Mouse (Mus musculus): ENCODE measurements around the gene Vps53. TPM values are rescaled to one million over a fixed set of nuclear protein-coding genes. Genes with fewer than 3 reads are reported as not detected.
A peak's percentile ranks its signal among the peaks of the same experiment; 100 is the strongest.

The Vps53 gene
- total RNA-seq, 1 experiment from 2014 or later, result 55.1 TPM

DNA sequence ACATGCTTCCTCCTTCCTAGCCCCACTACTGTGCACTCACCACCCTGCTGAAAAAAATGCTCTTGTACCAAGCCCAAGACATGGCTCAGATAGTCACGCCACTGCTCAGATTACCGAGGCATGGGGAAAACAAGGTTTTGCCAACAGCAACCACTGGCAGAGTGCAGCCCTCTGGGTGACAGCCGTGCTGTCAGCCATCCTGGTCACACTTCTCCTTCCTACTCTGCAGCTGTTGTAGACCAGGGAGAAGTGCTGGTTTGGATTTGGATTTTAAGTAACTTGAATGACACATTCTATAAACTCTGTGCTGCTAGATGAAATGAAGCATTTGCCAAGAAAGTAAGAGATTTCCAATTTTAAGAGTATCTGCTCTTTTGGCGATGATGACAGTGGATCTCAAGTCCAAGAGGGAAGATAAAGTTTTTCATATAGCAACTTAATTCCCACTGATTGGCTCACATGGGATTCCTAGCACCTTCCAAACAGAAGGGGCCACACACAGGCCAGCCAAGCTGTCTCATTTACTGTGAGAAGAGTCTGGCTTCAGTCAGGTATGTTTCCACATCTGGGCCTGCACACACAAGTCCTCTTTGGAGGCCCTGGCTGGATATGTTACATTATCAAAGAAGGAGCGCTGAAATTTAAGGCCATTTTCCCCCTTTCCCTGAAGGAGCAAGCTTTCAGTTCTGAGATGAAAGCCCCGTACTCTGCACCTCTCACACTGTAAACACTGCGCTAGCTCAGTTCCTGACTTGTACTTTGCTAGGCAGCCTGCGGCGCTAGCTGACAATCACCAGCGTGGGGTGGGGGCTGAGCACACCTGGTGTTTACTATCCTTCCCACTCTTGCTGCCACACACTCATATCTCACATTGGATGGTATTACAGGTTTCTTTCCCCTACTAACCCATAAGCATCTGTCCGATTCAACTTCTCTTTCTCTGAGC is 72.6 kb downstream of the Vps53 start:
- no peak for DNase-seq

DNA sequence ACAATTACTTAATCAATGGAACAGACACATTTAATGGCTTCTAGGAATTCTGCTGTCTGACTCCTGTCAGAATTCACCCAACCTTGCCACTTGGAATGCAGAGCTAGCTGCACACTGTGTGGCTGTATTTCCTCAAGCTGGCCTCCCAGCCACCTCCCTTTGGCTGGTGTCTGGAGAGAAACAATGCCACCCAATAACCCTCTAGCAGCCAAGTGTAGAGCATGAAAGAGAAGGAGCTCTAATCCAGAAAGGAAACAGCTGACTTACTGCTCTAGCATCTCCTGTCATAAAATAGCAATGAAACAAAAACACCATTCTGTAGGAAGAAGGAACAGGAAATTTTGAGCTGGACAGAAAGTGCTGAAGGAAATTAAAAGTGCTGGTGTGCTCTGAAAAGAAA is 78.3 kb downstream of the Vps53 start:
- DNase-seq, result no peak

DNA sequence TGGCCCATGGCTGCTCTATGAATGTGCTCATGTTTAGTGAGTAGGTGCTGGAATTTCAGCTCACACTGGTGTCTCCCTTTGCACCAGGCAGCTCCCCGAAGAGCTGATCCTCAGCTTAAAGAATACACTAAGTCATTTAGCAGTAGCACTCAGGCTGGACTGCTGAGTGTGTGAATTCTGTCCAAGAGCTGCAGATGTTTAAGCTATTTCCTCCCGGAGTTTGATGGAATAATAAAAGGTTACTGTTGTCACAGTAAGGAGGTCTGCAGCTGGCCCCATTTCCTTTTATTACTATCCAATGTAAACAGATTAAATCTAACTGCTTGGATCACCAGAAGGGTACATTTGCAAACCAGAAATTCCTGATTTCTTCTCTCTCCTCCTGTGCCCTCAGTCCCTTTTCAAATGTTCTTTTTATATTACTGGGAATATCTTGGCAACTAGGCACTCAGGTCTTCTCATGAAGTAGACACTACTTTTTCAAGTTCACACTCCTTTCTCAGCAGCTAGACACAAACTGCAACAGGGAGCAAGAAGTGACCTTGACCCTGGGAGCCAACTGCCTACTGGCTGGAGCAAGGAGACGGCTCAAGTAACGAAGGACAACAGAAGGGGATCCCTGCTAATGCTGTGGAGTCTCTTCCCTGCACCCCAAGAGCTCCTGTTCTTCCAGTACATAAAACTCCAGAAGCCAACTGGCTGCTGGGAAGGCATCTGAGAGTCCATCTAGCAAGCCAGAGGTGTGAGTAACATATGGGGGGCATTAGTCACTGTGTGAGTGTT is 80.1 kb downstream of the Vps53 start:
- DNase-seq, result no peak

DNA sequence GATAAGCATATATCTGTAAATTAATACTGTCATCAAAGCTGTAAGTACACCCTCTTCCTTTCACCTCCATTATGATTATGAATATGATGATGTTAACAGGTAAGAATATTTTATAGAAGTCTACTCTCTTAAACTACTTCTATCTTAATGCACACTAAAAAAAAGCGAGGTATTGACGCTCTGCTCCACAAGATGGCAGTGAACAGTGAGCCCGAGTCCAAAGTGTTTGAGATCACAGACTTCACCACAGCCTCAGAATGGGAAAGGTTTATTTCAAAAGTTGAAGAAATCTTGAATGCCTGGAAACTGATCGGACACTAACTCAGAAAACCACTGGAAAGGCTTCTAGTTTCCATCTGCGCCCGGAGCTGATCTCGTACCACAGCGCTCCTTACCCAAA is 85.8 kb downstream of the Vps53 start:
- DNase-seq, result no peak

DNA sequence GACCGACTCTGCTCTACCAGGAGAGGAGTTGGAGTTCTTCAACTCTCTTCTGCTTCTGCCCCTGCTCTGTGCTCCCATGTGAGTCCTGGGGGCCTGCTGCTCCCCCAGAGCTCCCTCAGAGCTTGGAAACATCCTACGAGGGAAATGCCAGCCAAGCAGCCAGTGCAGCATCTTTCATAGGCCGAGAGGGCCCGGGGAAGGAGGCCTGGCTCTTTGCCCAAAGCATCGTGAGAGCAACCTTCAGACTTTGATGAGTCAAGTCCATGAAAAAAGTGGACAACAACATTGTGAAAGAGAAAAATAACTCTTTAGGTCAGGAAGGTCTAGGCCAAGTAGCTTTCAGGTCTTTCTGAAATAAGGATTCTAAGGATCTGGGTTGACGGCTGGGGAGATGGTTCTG is 89.7 kb downstream of the Vps53 start:
- DNase-seq, result peak; percentile 84

DNA sequence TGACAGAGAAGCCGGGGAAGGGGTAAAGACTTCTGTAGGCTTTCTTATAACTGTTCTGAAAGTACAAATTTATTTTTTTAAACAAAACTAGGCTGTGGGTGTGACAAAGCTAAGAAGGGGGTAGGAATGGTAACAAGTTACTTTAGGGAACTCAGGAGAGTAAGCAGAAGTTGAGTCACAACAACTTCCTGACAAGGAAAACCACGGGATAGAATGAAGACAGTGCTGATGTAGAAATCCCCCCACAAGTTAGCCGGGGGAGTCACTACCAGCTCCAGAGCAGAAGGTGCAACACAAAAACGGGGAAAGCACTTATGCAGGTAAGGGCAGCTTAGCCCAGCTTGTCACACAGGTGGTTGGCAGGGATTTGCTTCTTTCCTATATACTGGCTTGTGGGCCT is 90.9 kb downstream of the Vps53 start:
- no peak for DNase-seq

DNA sequence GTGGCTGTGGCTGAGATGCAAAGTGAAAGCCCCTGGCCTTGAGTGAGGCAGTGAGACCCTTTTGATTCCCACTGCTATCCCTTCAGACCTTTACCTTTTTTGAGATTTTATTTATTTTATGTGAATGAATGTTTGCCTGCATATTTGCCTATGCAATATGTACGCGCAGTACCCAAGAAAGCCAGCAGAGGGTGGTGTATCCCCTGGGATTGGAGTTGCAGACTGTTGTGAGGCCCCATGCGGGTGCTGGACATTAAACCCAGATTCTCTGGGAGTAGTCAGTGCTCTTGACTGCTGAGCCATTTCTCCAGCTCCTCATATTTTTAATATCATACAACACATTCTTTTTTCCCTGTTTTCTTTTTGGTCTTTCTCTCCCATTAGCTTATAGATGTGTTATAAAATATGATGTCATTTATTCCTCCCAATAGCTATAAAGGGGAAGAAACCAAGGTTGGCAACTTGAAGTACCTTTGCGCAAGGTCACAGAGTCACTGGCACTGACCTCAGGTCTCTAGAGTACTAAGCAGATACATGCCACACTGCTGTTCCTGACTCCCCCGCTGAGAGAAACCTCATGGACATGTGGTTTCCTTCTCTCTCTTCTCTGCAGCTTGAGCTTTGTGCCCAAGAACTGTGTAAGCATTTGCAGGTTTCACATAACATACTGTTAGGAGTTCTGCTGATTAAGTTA is 93.4 kb downstream of the Vps53 start:
- DNase-seq, result peak; percentile 62

DNA sequence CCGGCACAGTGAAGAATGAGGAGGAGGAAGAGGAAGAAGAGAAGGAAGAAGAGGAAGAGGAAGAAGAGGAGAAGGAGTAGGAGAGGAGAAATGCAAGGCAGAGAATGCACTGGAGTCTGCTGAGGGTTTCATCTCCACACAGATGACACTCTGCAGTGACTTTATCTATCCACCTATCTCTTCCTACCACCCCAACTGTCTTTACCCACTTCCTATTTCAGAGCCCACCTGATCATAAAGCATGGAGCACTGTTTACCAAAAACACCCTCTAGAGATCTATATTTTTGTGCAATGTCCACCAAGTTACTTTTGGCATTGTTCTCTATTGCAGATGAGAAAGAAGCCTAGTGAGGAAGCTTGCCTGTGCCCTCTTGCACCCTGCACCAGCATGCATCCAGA is 94.5 kb downstream of the Vps53 start:
- DNase-seq, result no peak

DNA sequence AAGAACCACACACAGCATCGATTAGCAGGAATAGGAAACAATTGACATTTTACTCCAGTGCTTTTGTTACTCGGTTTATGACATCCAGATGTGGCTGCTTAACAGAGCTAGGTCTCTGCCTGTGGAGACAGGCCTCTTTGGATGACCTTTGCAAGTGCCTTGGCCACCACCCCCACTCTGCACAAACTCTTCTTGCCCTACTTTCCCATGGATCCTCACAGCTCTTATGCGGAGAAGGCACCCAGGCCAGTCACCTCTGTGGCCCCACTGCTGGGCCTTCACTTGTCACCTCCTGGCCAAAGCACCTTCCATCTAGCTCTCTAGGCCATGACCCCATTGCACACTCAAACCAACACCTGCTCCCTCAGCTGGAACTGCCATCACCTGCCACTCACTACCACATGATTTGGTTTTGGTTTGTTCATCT is 95.5 kb downstream of the Vps53 start:
- DNase-seq, result no peak

DNA sequence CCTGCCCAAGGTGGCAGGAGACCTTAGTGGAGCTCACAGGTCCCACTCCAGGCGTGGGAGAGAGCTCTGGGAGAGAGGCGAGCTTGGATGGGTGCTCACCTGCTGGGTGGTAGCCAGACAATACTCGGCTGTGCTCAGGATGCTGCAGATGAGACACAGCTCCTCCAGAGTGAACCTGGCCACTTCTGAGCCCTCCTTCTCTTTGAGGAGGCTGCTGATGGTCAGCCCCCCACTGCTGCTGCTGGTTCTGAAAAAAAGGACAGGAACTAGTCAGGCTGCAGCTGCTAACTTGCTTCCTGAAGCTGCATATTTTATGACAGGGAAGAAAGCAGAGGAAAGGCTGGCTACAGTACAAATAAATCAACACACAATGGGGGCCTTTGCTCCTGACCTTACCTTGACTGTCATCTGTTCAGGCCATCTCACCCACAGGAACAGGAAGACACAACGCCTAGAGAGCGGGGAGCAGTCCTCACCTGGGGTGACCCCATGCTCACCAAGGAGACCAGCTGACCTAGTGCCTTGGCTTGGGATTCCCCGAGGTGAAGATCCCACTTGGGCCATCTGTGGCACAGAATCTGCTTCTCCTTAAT is 98.3 kb downstream of the Vps53 start:
- DNase-seq, result no peak

DNA sequence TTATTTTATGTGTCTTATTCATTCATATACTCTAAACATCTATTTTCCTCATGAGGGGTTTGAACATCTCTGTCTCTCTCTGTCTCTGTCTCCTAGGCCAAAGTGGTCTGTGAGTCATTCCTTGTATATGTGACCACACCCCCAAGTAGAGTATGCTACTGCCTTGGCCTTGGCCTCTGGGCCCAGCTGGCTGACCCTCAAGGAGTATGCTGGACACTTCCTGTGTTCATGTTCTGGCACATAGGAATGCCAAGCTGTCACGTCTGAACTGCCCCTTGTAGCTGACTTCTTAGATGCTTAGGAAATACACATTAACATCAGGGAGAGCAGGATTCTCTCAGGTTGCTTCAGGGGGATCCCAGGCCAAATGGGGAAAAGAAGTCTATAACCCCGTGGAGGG is 99.2 kb downstream of the Vps53 start:
- peak; percentile 37 for DNase-seq

DNA sequence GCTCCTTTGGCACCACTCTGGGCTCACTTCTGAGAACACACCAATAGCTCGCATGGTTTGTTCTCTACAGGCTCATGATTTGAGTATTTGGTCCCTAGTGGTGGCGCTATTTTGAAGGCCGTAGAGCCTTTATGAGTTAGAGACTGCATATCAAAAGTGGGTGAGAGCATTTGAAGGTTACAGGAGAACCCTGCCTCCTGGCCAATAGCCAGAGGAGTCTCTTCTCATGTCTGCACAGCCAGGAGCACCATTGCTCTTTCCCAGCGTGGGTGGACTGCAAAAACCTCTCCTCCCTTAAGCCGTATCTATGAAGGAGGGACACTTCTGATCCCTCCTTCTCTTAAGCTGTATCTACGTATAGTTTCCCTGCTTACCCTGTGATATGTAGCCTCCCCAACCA is 102.1 kb downstream of the Vps53 start:
- DNase-seq, result peak; percentile 37

DNA sequence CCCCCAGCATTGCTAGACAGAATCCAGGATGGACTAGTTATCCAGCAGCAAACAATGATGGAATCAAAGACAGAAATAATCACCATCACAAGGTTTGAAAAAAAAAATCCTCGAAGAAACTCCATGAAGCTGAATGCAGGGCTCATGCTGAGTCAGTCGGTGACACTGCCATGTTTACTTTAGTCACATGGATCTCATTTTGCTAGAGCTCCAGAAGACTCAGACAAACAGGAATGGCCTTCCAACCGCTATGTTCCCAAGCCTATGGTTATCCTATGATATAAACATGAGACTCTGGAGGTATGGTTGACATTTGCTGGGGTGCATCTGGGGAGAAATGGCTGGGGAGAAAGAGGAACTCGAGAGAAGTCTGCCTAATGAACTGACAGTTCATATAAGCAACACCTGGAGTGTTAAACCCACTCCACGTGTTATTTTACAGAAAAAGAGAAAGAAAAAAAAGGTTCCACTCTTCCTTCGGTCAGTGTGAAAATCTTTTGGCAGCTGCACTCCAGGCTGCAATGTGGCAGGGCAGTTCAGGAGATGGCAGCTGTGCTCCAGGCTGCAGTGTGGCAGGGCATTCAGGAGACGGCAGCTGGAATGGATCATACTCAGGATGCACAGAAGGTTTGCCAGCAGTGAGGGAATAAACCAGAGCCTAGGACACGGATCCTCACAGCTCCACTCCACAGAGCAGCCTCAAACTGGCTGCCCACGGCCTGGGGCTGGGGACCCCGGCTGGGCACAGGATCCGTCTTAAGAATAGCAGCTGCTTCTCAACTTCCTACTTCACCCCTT is 105.0 kb downstream of the Vps53 start:
- no peak for DNase-seq

DNA sequence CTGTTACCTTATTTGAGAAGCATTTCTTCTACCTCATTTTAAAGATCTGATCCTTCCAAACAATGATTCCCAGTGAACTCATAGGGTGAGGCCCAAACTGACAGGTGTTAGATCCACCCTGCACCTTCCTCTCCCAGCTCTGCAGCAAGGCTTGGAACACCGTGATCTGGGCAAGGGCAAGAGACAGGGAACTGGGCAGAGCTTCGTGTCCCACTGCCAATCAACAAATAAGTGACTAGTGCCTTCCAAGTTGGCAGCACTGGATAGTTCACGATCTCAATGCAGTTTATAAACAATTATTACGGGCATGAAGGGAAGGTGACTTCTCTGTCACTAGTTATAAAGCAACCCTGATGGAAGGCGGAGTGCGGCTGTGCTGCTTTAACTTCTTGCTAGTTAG is 109.6 kb downstream of the Vps53 start:
- DNase-seq, result no peak

DNA sequence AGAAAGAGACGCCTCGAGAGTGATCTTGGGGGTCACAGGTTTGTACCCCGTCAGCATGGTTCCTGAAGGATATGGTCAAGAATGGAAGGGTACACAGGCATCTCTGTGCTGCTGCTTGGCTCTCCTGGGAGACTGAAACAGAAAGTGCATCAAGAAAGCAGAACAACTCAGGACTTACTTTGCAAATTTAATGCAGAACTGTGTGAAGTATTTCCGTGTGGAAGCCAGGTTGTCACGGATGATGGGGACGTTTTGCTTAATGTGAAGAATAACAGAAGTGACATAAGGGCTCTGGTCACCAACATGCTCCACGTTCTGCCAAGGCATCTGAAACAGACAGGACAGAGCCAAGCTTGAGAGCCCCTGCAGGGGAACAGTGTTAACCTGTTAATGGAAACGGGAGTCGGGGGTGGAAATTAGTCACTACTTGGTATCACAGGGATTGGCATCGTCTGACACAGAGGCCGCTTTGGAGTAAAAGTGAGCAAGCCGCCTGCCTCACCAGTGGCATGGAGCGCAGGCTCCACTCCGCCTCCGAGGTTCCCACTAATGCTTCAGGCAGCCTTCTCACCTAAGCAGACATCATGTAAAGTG is 112.8 kb downstream of the Vps53 start:
- no peak for DNase-seq

DNA sequence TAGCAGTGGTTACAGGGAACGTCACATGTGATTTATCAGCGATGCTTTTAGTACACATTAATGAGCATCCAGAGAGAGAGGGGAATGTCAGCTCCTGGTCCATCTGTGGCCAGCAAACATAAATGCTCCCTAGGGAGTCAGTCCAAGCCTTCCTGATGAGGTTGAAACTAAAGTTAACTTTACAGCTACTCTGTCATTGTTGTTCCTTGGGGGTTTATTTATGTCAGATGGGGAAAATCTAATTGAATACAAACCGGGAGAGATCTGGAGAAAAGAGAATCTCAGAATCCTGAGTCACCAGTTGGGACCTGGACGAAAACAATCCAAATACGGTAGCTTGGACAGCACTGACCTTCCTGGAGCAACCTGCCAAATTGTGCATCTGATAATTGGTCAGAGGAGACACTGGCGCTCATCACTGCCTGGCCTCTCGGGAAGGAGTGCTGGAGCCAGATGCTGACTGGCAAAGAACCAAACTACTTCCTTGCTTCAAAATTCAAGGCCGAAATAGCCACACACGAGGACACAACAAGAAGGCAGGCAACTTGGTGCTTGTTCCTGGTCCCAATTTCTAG is 113.8 kb downstream of the Vps53 start:
- peak; percentile 31 for DNase-seq

DNA sequence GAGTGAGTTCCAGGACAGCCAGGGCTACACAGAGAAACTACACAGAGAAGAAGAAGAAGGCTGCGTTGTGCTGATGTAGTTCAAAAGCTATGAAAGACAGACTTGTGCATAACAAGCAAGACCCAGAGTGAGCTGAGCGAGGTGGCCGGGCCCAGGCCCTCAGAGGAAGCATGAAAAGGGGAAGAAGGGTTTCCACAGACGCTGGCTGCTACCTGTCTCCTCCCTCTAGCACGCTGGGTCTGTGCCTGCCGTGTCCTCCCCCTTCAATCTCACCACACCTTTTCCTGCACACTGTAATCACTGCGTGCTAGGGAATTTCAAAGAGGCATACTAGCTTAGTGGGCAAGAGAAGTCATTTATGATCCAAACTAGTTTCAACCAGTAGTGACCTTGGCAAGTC is 115.0 kb downstream of the Vps53 start:
- DNase-seq, result no peak

DNA sequence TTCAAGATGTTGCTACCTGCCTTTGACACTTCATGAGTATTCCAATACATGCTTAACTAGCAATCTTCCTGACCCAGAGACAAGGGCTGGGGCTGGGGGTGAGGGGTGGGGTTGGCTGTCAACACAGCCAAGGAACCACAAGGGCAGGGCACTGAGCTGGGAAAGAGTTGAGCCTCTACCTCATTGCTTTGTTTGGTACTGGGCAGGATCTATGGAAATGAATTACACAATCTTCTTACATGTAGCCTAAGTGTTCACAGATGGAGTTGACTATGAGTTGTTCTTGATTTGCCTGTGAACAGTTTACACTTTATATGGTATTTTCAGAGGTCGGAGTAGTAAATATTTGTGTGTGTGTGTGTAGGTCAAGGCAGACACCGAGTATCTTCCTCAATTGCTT is 118.5 kb downstream of the Vps53 start:
- DNase-seq, result no peak

DNA sequence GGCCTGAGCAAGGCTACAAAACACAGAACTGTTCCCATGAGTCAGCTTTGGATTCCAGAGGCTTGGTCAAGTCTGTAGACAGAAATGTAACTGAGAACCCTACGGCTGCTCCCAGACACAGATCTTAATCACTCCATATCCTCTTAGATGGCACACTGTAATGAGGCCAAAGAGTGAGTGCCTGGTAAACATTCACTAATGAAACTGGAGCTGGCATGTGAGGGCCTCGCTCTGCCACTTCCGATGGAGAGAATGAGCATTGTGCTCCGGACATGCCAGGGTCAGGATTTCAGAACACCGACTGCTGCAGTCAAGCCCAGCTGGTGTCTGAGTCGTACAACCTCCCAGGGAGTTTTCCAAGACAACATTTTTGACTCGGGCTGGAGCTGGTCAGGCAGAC is 119.5 kb downstream of the Vps53 start:
- DNase-seq, result no peak

DNA sequence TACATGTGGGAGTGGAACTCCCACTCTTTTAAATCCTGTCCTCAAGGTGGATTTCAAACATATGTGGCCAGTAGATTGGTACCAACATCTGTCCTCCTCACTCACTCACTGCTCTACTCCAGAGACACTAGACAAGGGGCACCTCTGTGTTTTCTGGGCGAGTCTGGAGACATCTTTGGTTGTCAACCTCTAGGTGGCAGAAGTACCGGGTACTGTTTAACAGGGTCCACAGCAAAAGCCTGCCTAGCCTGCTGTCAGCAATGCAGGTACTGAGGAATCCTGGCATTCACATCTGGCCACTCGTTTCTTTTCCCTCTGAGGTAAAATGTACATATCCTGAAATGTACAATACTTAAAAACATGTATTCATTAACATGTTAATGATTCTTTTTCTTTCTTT is 123.0 kb downstream of the Vps53 start:
- DNase-seq, result no peak

DNA sequence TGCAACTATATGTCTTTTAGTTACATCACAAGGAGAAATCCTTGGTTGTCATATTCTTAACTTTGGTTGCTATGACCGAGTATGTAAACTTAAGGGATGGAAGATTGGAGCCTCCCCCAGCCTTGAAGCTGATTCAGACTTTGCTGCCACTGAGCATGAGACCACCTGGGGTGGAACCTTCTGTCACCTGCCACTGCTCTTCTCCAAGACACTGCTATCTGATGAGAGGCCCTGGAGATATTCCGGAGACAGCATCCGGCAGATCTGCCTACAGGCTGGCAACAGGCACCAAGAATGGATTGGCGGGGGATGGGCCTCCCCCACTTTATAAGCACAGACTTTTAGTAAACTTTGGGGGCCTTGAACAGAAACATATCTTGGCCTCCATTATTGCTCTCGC is 127.0 kb downstream of the Vps53 start:
- DNase-seq, result no peak

All from adrenal gland, postnatal 25 days (tissue).